Mouse (Mus musculus): ENCODE measurements around the gene Oas2.

- no peak for TF ChIP-seq GATA1 (IDR thresholded peaks at IDR 0.05; ENCODE audit: low read length)
- TF ChIP-seq TAL1 (IDR thresholded peaks at IDR 0.05; ENCODE audit: low read length): no peak
Measured at GRCm38 (mm10) chr5:120687897-120688296, 61.8 kb downstream of the Oas2 start.

All from erythroblast, embryonic 14.5 days (primary cell).